In the genomic region with DNA sequence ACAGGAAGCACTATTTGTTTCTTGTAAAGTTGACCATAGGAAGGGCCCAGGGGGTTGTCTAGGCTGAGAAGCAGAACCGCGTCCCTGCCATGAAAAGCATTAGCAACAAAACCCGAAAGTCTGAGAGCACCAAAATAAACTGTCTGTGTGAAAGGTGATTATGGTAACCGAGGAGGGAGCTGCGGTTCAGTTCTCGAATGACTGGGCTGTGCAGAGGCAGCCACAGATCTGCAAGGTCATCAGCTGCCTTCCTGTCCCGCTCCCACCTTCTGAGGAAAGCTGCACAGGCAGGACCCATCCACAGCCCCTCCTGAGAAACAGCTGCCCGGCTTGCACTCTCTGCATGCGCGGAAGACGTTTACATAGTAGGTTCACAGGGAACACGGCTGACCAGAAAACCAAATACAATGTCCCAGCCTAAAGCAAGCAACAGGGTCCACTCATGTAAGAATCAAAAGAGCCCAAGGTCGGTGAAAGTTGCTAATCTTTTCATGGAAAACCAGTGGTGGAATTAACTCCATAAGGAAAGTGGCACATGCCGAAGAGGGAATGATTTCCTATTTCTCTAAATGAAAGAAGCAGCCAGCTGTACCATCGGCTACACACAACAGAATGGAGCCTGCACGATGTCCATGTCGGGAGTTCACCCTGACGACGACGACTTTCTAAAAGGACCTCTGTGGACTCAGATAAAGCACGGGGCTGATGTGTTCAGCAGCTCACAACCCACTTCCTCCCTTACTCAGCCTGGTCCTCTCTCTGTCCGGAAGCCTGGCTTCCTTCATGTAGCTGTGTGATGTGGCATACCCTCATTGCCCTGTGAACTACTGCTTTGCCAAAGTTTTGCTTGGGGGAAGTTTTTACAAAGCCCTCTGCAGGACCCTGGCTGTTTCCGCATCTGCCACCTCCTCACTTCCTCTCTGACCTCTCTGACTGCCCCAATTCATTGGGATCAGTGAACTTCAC, we compare ENCODE assay signal across 8 mouse cellular contexts.
DNase-seq lines count a peak whose midpoint lies in the region; ATAC-seq lines count a peak whose summit lies in the region.

No protein-coding gene starts in this region.

- 42% methylated on average over 23 of the region's 23 CpGs for WGBS in heart, embryonic 14.5 days

- H3K4me3 ChIP-seq in heart, embryonic 14.5 days (ENCODE audit: control insufficient read depth in 1 of 2, insufficient read depth in 1 of 2, low read depth in 1 of 2, low read length in 2 of 2): no peak overlapping the region

- H3K27me3 ChIP-seq in heart, embryonic 14.5 days (ENCODE audit: control insufficient read depth, insufficient read depth, low read length): no peaks in the 10 kb centered on the region

- H3K27ac ChIP-seq in heart, embryonic 14.5 days (replicated peaks in 1 of 2; ENCODE audit: control insufficient read depth in 1 of 2, insufficient read depth in 1 of 2, low read depth in 2 of 2, low read length in 2 of 2): peak overlapping the region; percentile 10 to 61

- H3K9me3 ChIP-seq in heart, embryonic 14.5 days (ENCODE audit: control insufficient read depth, low read length): no peaks in the 10 kb centered on the region

- H3K36me3 ChIP-seq in heart, embryonic 14.5 days (ENCODE audit: control insufficient read depth, insufficient read depth, low read length): peaks cover 32% of the 10 kb centered on the region

- 0 out of 2 replicates have a peak overlapping the region, but pooled peaks have one; percentile 8 for H3K4me2 ChIP-seq in heart, embryonic 14.5 days (ENCODE audit: low read length)

- DNase-seq in kidney, postnatal 4 days: peak; percentile 11 to 30
- no peak for DNase-seq in kidney, adult 11 months
- DNase-seq in adrenal gland, postnatal 14 days: peak; percentile 49
- peak; percentile 63 for DNase-seq in lung, postnatal 36 days
- peak; percentile 61 for DNase-seq in thymus, postnatal 14 days
- DNase-seq in cerebellum, adult 9-11 months: no peak
- DNase-seq in frontal cortex, postnatal 36 days (ENCODE audit: low spot score in 2 of 2): no peak

- peak; percentile 69; the same call in 1 of the 2 replicates for ATAC-seq in heart, embryonic 14.5 days (ENCODE audit: insufficient number of reproducible peaks, insufficient read depth, low FRiP score, low read depth)

- H3K9ac ChIP-seq in heart, embryonic 14.5 days (ENCODE audit: low read length): no peak overlapping the region

- H3K4me1 ChIP-seq in heart, embryonic 14.5 days (ENCODE audit: control insufficient read depth in 2 of 2, insufficient read depth in 2 of 2, low read length in 2 of 2): peaks cover 9 to 14% of the 10 kb centered on the region in 2 experiments

Comparison
In these comparisons a context has a peak if more than half of its experiments do, and no peak if none do; other contexts are left out.
1. DNase-seq: peak in kidney, postnatal 4 days (2 of 2), adrenal gland, postnatal 14 days (single experiment), lung, postnatal 36 days (single experiment) and thymus, postnatal 14 days (single experiment); none in kidney, adult 11 months (single experiment), cerebellum, adult 9-11 months (single experiment) and frontal cortex, postnatal 36 days (0 of 2).